Mouse (Mus musculus) CH12.LX (cell line): ENCODE measurements around the gene Map2k5. TPM values are rescaled to one million over a fixed set of nuclear protein-coding genes. Genes with fewer than 3 reads are reported as not detected.

Source experiments
- DNase-seq: peaks from one replicate; pipeline ENCODE4 v3.0.0-alpha.2; 2013; ENCODE audit errors: extremely low read depth
- H3K27ac ChIP-seq: 2 replicates; pipeline ENCODE4 v1.5.1; 2012; ENCODE audit warnings: low read depth, mild to moderate bottlenecking, control low read depth, moderate library complexity; ENCODE audit not compliant: insufficient read depth
- H3K27me3 ChIP-seq: replicated peaks from 2 replicates; pipeline ENCODE3; 2012; ENCODE audit warnings: inconsistent platforms
- H3K36me3 ChIP-seq, 2 experiments: replicated peaks in 1 of 2; 2 replicates each; pipeline versions ENCODE3 to v1.6.1; 2012; ENCODE audit warnings: inconsistent platforms in 1 of 2, low read length in 1 of 2, mild to moderate bottlenecking in 1 of 2, mixed read lengths in 1 of 2, moderate library complexity in 1 of 2; ENCODE audit not compliant: control insufficient read depth in 1 of 2, insufficient read depth in 1 of 2
- H3K4me1 ChIP-seq, 2 experiments: 2 replicates each; pipeline ENCODE4 v1.6.1; 2012; ENCODE audit warnings: inconsistent platforms in 1 of 2, moderate library complexity in 1 of 2; ENCODE audit not compliant: insufficient read depth in 2 of 2, control insufficient read depth in 1 of 2
- H3K4me2 ChIP-seq: 2 replicates; pipeline ENCODE4 v1.6.1; 2012; ENCODE audit warnings: low read depth, mild to moderate bottlenecking, control low read depth; ENCODE audit not compliant: poor library complexity, insufficient read depth, severe bottlenecking
- H3K4me3 ChIP-seq, 3 experiments: fragments of 150-350 bp in 1 of 3; sonication (generic) in 1 of 3; replicated peaks in 1 of 3; 2 replicates each; pipeline versions ENCODE3 to v1.5.1; 2011 to 2012; ENCODE audit warnings: low read depth in 2 of 3, low read length in 2 of 3, mild to moderate bottlenecking in 2 of 3, moderate library complexity in 2 of 3, control low read depth in 1 of 3, improper control_type of control experiment in 1 of 3, inconsistent platforms in 1 of 3, mixed read lengths in 1 of 3; ENCODE audit not compliant: poor library complexity in 1 of 3
- H3K79me2 ChIP-seq: replicated peaks from 2 replicates; pipeline ENCODE4 v1.6.1; 2012; ENCODE audit warnings: mild to moderate bottlenecking, moderate library complexity; ENCODE audit not compliant: control insufficient read depth, poor library complexity, insufficient read depth, severe bottlenecking; ENCODE audit errors: extremely low read depth
- H3K9ac ChIP-seq: 2 replicates; pipeline ENCODE4 v1.6.1; 2012; ENCODE audit warnings: low read depth, mild to moderate bottlenecking, control low read depth, moderate library complexity; ENCODE audit not compliant: insufficient read depth
- H3K9me3 ChIP-seq: replicated peaks from 2 replicates; pipeline ENCODE3; 2012; ENCODE audit warnings: low read length, inconsistent platforms, mixed read lengths
- CHD1 ChIP-seq: IDR thresholded peaks from 2 replicates; pipeline ENCODE4 v1.6.1; 2012; ENCODE audit warnings: low read depth, low read length, improper control_type of control experiment, inconsistent platforms
- ELF1 ChIP-seq: IDR thresholded peaks from 2 replicates; pipeline ENCODE4 v1.6.1; 2014; ENCODE audit warnings: low read depth, mild to moderate bottlenecking, inconsistent platforms, low read length, improper control_type of control experiment
- ETS1 ChIP-seq: conservative IDR thresholded peaks from 2 replicates; pipeline ENCODE4 v1.6.1; 2012; ENCODE audit warnings: low read depth, mild to moderate bottlenecking, inconsistent platforms, low read length, improper control_type of control experiment, moderate library complexity
- GABPA ChIP-seq: IDR thresholded peaks from 2 replicates; pipeline ENCODE4 v1.6.1; 2012; ENCODE audit warnings: low read depth, low read length, improper control_type of control experiment, inconsistent platforms; ENCODE audit not compliant: insufficient replicate concordance
- HCFC1 ChIP-seq: IDR thresholded peaks from 2 replicates; pipeline ENCODE4 v1.6.1; 2012; ENCODE audit warnings: low read depth, mild to moderate bottlenecking, inconsistent platforms, low read length, improper control_type of control experiment
- IRF4 ChIP-seq: IDR thresholded peaks from 2 replicates; pipeline ENCODE4 v1.6.1; 2014; ENCODE audit warnings: low read depth, mild to moderate bottlenecking, inconsistent platforms, low read length, improper control_type of control experiment
- JUN ChIP-seq: IDR thresholded peaks from 2 replicates; pipeline ENCODE4 v1.6.1; 2011; ENCODE audit warnings: low read depth, mild to moderate bottlenecking, low read length, improper control_type of control experiment, moderate library complexity; ENCODE audit not compliant: insufficient read depth
- MAFK ChIP-seq: IDR thresholded peaks from 2 replicates; pipeline ENCODE4 v1.6.1; 2011; ENCODE audit warnings: low read length, improper control_type of control experiment; ENCODE audit not compliant: insufficient replicate concordance
- MAZ ChIP-seq: IDR thresholded peaks from 2 replicates; pipeline ENCODE4 v1.6.1; 2012; ENCODE audit warnings: low read depth, mild to moderate bottlenecking, inconsistent platforms, low read length, improper control_type of control experiment, moderate library complexity
- MYC ChIP-seq: IDR thresholded peaks from 2 replicates; pipeline ENCODE4 v1.6.1; 2011; ENCODE audit warnings: low read depth, mild to moderate bottlenecking, improper control_type of control experiment, low read length
- NRF1 ChIP-seq: IDR thresholded peaks from 2 replicates; pipeline ENCODE4 v1.6.1; 2014; ENCODE audit warnings: low read depth, mild to moderate bottlenecking, inconsistent platforms, low read length, improper control_type of control experiment, moderate library complexity
- POLR2A ChIP-seq: IDR thresholded peaks from 2 replicates; pipeline ENCODE4 v1.6.1; 2011; ENCODE audit warnings: low read depth, mild to moderate bottlenecking, improper control_type of control experiment, low read length
- RAD21 ChIP-seq: IDR thresholded peaks from 2 replicates; pipeline ENCODE4 v1.6.1; 2011; ENCODE audit warnings: low read depth, mild to moderate bottlenecking, low read length, improper control_type of control experiment, moderate library complexity
- RCOR1 ChIP-seq: conservative IDR thresholded peaks from 2 replicates; pipeline ENCODE4 v1.6.1; 2012; ENCODE audit warnings: low read depth, mild to moderate bottlenecking, inconsistent platforms, low read length, improper control_type of control experiment
- SIN3A ChIP-seq: IDR thresholded peaks from 2 replicates; pipeline ENCODE4 v1.6.1; 2012; ENCODE audit warnings: low read length, improper control_type of control experiment, inconsistent platforms
- SMC3 ChIP-seq: IDR thresholded peaks from 2 replicates; pipeline ENCODE4 v1.6.1; 2011; ENCODE audit warnings: low read depth, low read length, improper control_type of control experiment
- USF1 ChIP-seq: IDR thresholded peaks from 2 replicates; pipeline ENCODE4 v1.6.1; 2014; ENCODE audit warnings: low read depth, mild to moderate bottlenecking, inconsistent platforms, low read length, improper control_type of control experiment
- ZKSCAN1 ChIP-seq: IDR thresholded peaks from 2 replicates; pipeline ENCODE4 v1.6.1; 2012; ENCODE audit warnings: low read depth, inconsistent platforms, low read length, improper control_type of control experiment, borderline replicate concordance
- ZNF384 ChIP-seq: IDR thresholded peaks from 2 replicates; pipeline ENCODE4 v1.6.1; 2012; ENCODE audit warnings: low read depth, low read length, improper control_type of control experiment, inconsistent platforms
- dilution Hi-C: fragments of 300-500 bp; cut with MboI; formaldehyde crosslinking; loops from 2 replicates; pipeline ENCODE4 v1.14.3; 2020; ENCODE audit warnings: low sequenced_read_pairs; ENCODE audit not compliant: extremely low pct_unique_long_range_greater_than_20kb, extremely low pct_ligation_motif_present
- in situ Hi-C: fragments of 300-500 bp; cut with MboI; formaldehyde crosslinking; loops from 3 replicates; pipeline ENCODE4 v1.14.3; 2019; ENCODE audit warnings: low sequenced_read_pairs, low pct_ligation_motif_present, low pct_unique_long_range_greater_than_20kb, mixed read lengths
- polyA plus RNA-seq: library from polyadenylated mRNA; unstranded; fragments of >175 nt; gene quantifications from 2 replicates; pipeline ENCODE4 v1.2.1, GENCODE M21; 2012; ENCODE audit warnings: low read depth; ENCODE audit not compliant: insufficient read length
- total RNA-seq, 2 experiments: library from RNA; depleted of rRNA; stranded (reverse); fragments of 300-350 nt in 1 of 2; fragments of >200 nt in 1 of 2; gene quantifications; 2 replicates each; pipeline ENCODE4 v1.2.3; 2012 to 2014

Map2k5 gene
- total and polyA plus RNA-seq, 3 experiments, result 10.8 to 22.6 (median 11.2) TPM

GRCm38 (mm10) chr9:63315231-63315630 lies 62.5 kb downstream of the Map2k5 start:
- DNase-seq, result no peak
- H3K9me3 ChIP-seq, result no peaks in the 10 kb centered on the region
- H3K27me3 ChIP-seq, result no peaks in the 10 kb centered on the region
- dilution Hi-C loops, result no loop called here
- H3K27ac ChIP-seq, result no peak overlapping the region
- peaks cover 2 to 15% of the 10 kb centered on the region in 2 experiments; a peak in 2 of 4 replicates for H3K4me1 ChIP-seq
- peaks cover 2 to 27% of the 10 kb centered on the region in 2 experiments for H3K36me3 ChIP-seq
- H3K4me3 ChIP-seq, result no peak overlapping the region
- H3K9ac ChIP-seq, result no peak overlapping the region
- in situ Hi-C loops, result no loop called here
- no peak overlapping the region for H3K4me2 ChIP-seq
- TF ChIP-seq ZKSCAN1 (no peak), JUN (no peak)
- no peaks in the 10 kb centered on the region for H3K79me2 ChIP-seq

- DNase-seq, result no peak
- no peaks in the 10 kb centered on the region for H3K79me2 ChIP-seq
- H3K27me3 ChIP-seq, result no peaks in the 10 kb centered on the region
- dilution Hi-C loops, result no loop called here
- peaks cover 0 to 27% of the 10 kb centered on the region in 2 experiments for H3K36me3 ChIP-seq
- no peak overlapping the region for H3K4me3 ChIP-seq
- no peaks in the 10 kb centered on the region for H3K9me3 ChIP-seq
- in situ Hi-C loops, result no loop called here
- no peak for TF ChIP-seq MAFK
- no peak for TF ChIP-seq ELF1
- no peak for TF ChIP-seq ZNF384
- TF ChIP-seq CHD1, result no peak
- TF ChIP-seq MAZ, result no peak
- no peak for TF ChIP-seq USF1
- no peak for TF ChIP-seq SIN3A
- TF ChIP-seq IRF4, result no peak
- TF ChIP-seq RAD21, result no peak
- TF ChIP-seq NRF1, result no peak
- no peak for TF ChIP-seq JUN
- TF ChIP-seq GABPA, result no peak
- TF ChIP-seq MYC, result no peak
- TF ChIP-seq RCOR1, result no peak
- no peak for TF ChIP-seq SMC3
- TF ChIP-seq HCFC1, result no peak
- TF ChIP-seq ETS1, result no peak
- no peak for TF ChIP-seq POLR2A
- TF ChIP-seq, all 38 proteins: peak for 0
- Histone ChIP-seq H3K4me1 (peaks cover 2 to 15% of the 10 kb centered on the region in 2 experiments; a peak in 2 of 4 replicates), H3K9ac (no peak overlapping the region), H3K4me2 (no peak overlapping the region), H3K27ac (no peak overlapping the region)
Measured at GRCm38 (mm10) chr9:63314126-63314525, 63.6 kb downstream of the Map2k5 start.
